Mouse (Mus musculus): Measurements from ENCODE around the gene Scd2.

DNA sequence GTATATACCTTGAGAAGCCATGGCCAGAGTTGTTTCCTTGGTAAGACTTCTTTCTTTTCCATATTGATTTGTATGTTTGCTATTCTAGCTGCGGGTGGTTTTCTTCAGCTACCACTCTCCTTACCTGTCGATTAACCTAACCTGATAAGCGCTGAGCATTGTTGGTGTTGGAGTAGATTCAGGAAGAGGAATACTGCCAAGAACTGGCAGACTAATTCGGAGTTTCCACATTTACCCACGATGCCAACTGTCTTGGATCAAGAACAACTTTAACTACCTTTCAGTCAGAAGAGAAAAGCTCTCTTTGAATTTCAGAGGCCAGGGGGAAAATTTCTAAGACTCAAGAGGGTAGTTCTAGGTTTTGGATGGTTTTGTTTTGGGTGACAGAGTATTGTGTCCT, 16.6 kb upstream of the Scd2 start:
- no peak for TF ChIP-seq POLR2A (IDR thresholded peaks at IDR 0.05; ENCODE audit: insufficient read depth, low read length)
- no peak for TF ChIP-seq CTCF (IDR thresholded peaks at IDR 0.05; ENCODE audit: low read depth, low read length)
